Mouse (Mus musculus): ENCODE results near the gene Ccser1.
"Not testable (repeated sequence)": the region's sequence is repeated elsewhere in the genome, so short reads cannot be mapped to it uniquely, and the experiment has no call there.

Gene Ccser1

GRCm38 (mm10) chr6:61223563-61223962 is 43.4 kb downstream of the Ccser1 start:
- no peak for DNase-seq (ENCODE audit: low read depth, low spot score)

GRCm38 (mm10) chr6:61225302-61225701 is 45.2 kb downstream of the Ccser1 start:
- DNase-seq (ENCODE audit: low read depth, low spot score), result no peak

- DNase-seq (ENCODE audit: low read depth, low spot score), result no peak
Observed at GRCm38 (mm10) chr6:61230058-61230718, 50.1 kb downstream of the Ccser1 start.

- no peak for DNase-seq (ENCODE audit: low read depth, low spot score)
Observed at GRCm38 (mm10) chr6:61233060-61233459, 52.9 kb downstream of the Ccser1 start.

GRCm38 (mm10) chr6:61233548-61234187 is 53.5 kb downstream of the Ccser1 start:
- DNase-seq (ENCODE audit: low read depth, low spot score), result no peak

GRCm38 (mm10) chr6:61240618-61241017 is 60.5 kb downstream of the Ccser1 start:
- no peak for DNase-seq (ENCODE audit: low read depth, low spot score)

GRCm38 (mm10) chr6:61242556-61242955 is 62.4 kb downstream of the Ccser1 start:
- DNase-seq (ENCODE audit: low read depth, low spot score), result no peak

- no peak for DNase-seq (ENCODE audit: low read depth, low spot score)
Observed at GRCm38 (mm10) chr6:61246523-61246922, 66.4 kb downstream of the Ccser1 start.

- DNase-seq (ENCODE audit: low read depth, low spot score), result no peak
Observed at GRCm38 (mm10) chr6:61247842-61248472, 67.8 kb downstream of the Ccser1 start.

- no peak for DNase-seq (ENCODE audit: low read depth, low spot score)
Observed at GRCm38 (mm10) chr6:61248700-61249099, 68.6 kb downstream of the Ccser1 start.

- no peak for DNase-seq (ENCODE audit: low read depth, low spot score)
Observed at GRCm38 (mm10) chr6:61251232-61251631, 71.1 kb downstream of the Ccser1 start.

GRCm38 (mm10) chr6:61252912-61253311 is 72.8 kb downstream of the Ccser1 start:
- DNase-seq (ENCODE audit: low read depth, low spot score), result no peak

- not testable (repeated sequence) for DNase-seq (ENCODE audit: low read depth, low spot score)
Observed at GRCm38 (mm10) chr6:61255874-61256273, 75.8 kb downstream of the Ccser1 start.

GRCm38 (mm10) chr6:61258847-61259634 is 78.9 kb downstream of the Ccser1 start:
- DNase-seq (ENCODE audit: low read depth, low spot score), result no peak

GRCm38 (mm10) chr6:61261381-61261780 is 81.3 kb downstream of the Ccser1 start:
- DNase-seq (ENCODE audit: low read depth, low spot score), result no peak

GRCm38 (mm10) chr6:61262448-61262847 is 82.3 kb downstream of the Ccser1 start:
- no peak for DNase-seq (ENCODE audit: low read depth, low spot score)

- no peak for DNase-seq (ENCODE audit: low read depth, low spot score)
Observed at GRCm38 (mm10) chr6:61263291-61263690, 83.2 kb downstream of the Ccser1 start.

GRCm38 (mm10) chr6:61271033-61271432 is 90.9 kb downstream of the Ccser1 start:
- DNase-seq (ENCODE audit: low read depth, low spot score), result no peak

- no peak for DNase-seq (ENCODE audit: low read depth, low spot score)
Observed at GRCm38 (mm10) chr6:61273430-61273829, 93.3 kb downstream of the Ccser1 start.

GRCm38 (mm10) chr6:61279506-61279905 is 99.4 kb downstream of the Ccser1 start:
- no peak for DNase-seq (ENCODE audit: low read depth, low spot score)

- no peak for DNase-seq (ENCODE audit: low read depth, low spot score)
Observed at GRCm38 (mm10) chr6:61292927-61293326, 112.8 kb downstream of the Ccser1 start.

GRCm38 (mm10) chr6:61295535-61295934 is 115.4 kb downstream of the Ccser1 start:
- no peak for DNase-seq (ENCODE audit: low read depth, low spot score)
